Mouse (Mus musculus) spleen, adult 2 months (tissue): Measurements from ENCODE around the gene Zfp94.

Experiments
- CTCF ChIP-seq: fragments of 200-500 bp; IDR thresholded peaks from 2 replicates; pipeline ENCODE4 v1.5.1; 2011; ENCODE audit warnings: mild to moderate bottlenecking, inconsistent platforms; ENCODE audit not compliant: insufficient read depth, insufficient read length, insufficient replicate concordance; ENCODE audit errors: extremely low read depth
- POLR2A ChIP-seq: fragments of 200-500 bp; IDR thresholded peaks from 2 replicates; pipeline ENCODE4 v1.6.1; 2011; ENCODE audit warnings: low read depth, low read length, inconsistent platforms

DNA sequence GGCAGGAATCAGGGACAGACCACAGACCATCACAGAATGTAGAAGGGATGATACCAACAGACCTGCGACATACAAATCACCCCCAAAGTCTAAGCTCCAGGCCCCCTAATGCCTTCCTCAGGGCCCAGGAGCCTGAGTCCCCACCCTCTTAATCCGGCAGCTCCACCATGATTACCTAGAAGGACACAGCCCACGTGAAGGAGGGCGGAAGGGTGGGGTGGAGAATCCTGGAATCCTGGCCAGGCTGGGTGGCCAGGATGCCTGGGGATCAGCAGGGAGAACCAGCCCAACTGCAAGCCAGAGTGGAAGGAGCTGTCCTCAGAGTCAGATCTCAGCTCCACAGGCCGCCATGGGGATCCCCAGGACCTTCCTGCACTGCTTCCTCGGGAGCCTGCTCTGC is 32.4 kb upstream of the Zfp94 start, which contains the start of gene Lypd5:
- no peak for TF ChIP-seq CTCF
- TF ChIP-seq POLR2A, result no peak
